Mouse (Mus musculus): ENCODE measurements around the gene Abcg4.

Abcg4 gene

DNA sequence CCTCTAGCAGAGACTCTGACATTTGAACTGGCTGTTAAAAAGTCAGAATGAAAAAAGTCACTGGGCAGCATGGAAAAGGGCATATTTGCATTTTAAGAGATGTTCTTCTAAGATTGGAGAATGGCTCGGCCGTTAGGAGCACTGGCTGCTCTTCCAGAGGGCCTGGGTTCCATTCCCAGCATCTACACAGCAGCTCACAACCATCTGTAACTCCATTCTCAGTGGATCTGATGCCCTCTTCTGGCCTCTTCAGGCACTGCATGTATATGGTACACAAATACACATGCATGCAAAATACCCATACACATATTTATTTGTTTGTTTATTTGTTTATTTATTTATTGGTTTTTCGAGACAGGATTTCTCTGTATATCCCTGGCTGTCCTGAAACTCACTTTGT is 19.3 kb downstream of the Abcg4 start:
- DNase-seq = peak; percentile 73

DNA sequence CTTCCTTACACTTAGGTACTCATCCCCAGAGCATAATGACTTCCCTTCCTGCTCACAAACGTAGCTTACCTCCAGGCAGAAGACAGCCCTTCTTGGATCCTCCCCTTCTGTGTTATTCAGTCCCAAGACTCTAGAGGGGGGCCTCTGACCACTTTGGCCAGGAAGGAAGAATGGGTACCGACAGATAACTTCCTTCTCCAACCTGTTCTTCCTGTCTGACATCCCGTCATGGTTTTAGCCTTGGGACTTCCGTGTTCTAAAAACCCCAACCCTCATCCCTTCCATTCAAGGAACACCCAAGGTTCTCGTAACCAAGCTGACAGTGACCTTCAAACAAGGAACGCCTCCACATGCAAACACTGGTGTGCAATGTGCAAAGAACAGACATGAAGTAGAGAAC is 20.0 kb downstream of the Abcg4 start, which contains the start of gene Nlrx1:
TSS of gene Nlrx1 (minus strand) at position 168 of the 400 bp plus-strand sequence.
- peak; percentile 55 for DNase-seq

DNA sequence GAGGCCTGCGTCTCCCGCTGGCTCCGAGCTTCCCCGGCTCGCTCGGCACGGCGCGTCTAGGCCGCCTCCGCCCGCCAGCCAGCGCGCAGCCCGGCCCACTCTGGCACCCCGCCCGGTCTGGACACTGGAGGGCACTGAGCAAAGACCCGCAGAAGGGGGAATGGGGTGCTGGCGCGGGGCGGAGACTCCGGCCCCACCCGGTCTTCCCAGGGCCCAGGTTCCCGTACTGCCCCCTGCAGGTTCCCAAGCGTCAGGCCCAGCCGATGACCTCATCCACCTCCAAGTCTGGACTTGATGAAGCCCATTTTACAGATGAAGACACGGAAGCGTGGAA is 20.4 kb downstream of the Abcg4 start:
- peak; percentile 93 for DNase-seq

DNA sequence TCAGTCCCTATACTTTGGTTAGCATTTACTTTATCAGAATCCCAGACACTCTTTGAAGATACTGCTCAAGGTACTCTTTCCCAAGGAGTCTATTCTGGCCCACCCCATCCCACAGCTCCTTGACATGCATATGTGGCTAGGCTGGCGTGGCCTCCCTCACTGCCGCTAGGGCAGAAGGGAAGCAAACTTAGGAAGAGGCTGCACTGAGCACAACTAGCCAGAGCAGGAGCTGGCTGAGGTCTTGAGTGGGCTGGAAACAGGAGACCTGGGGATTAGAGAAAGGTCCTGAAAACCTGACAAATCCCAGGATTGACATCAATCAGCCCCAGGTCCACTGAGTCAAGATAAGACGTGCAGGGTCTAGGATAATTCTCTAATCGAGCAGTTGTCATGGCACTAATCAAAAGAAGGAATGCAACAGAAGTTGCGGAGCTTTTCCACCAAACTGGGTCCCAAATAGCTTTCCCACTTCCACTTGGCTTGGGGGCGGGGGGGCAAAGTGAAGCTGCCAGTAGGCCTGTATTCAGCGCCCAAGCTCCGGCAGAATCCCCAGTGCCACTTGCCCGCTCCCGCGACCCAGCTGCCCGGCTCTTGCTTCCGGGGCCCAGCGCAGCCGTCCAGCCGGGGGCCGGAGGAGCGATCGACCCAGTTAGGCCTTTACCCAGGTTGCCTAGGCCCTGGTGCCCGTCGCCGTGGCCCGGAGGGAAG is 20.9 kb downstream of the Abcg4 start:
- peak; percentile 39 for DNase-seq

DNA sequence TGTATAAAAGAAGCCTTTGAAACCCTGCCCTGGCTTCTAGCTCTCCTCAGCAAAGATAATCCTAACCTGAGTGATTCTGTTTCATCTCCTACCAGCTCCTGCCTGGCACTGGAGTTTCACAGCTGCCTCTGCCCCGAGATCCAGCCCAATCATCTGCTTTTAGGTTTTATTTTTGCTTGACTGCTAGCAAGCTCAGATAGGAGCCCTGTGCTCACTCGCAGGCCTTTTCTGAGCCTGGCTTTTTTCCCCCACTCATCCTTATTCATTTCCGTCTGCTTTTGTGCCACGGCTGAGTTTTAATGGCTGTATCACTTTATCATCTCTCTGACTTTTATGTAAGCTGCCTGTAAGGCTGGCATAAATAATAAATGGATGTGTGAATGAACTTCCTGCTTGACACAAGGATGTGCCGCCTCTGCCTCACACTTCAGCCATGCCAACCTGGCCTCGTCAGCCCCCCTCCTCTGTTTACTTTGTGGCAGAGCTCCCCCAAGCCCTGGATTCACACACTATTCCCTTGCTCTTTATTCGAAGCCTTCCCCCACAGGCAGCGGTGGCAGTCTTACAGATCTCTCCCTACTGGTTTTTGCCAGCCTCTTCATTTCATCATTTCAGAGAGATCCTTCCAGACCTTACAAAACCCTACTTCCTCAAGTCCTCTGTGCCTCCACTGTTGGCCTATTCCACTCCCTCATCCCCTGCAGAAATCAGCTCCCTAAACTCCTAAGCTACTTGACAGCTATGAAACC is 21.8 kb downstream of the Abcg4 start:
- DNase-seq = peak; percentile 17

DNA sequence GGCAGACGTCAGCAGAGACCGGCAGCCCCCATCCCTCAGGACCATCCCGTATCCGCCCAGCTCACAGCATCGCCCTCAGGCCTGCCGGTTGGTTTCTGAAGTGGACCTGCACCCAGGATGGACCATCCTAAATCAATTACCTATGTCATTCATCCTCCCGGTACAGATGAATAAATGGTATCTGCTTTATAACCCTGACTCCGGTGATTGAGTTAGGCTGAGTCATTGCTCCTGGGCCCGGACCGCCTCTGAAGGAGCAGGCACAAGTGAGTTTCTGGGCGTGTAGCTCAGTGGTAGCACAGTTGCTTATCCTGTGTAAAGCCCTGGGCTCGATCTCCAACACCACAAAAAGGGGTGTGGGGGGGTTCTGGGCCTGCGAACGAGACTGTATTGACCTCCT is 27.0 kb downstream of the Abcg4 start:
- no peak for DNase-seq

DNA sequence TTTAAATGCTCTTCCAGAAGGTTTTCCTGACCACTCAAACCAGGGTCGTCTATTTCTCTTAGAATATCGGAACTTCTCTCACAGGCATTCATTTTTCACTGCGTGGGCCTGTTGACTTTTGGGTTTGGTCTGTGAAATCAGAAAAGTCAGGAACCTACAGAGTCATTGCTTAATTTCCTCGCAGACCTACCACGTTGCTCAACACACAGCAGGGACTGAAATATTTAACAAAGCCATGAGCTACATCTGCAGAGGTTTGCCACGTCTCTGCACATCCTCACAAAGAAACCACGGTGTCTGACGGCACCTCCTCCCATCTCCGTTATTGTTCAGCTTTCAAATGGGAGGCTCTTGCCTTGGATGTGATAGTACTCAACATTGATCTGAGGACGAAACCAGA is 29.4 kb downstream of the Abcg4 start:
- DNase-seq = peak; percentile 44

DNA sequence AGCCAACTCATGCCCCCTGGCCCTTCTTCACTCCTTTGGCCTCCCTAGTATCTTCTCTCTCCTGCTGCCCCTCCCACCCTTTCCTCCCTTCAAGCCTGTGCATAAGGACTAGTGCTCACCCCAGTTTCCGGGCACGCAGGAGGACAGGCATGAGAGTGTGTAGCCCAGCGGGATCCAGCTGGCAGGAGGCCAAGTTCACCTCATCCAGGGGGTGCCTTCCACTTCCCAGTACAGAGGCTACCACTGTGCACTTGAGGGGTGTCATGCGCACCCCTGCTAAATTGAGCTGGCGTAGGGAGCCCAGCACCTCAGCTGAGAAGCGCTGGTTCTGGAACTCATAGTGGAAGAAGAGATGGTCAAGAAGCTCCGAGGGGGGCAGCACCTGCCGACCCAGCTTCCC is 32.2 kb downstream of the Abcg4 start:
- DNase-seq = no peak

DNA sequence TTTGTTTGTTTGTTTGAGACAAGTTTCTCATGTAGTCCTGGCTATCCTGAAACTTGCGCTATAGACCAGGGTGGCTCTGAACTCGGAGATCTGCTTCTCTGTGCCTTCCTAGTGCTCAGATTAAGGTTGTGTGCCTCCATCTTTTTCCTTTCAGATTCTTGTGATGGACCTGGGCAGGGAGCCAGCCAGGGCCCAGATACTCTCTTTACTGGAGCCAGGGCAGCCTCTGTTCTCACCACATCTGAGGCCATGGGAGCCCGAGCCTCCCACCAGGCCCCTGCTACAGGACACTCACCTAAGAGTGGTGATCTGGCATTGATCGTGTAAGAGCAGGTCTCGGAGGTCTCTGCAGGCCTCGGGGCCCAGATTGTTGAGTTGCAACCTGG is 33.3 kb downstream of the Abcg4 start:
- no peak for DNase-seq

DNA sequence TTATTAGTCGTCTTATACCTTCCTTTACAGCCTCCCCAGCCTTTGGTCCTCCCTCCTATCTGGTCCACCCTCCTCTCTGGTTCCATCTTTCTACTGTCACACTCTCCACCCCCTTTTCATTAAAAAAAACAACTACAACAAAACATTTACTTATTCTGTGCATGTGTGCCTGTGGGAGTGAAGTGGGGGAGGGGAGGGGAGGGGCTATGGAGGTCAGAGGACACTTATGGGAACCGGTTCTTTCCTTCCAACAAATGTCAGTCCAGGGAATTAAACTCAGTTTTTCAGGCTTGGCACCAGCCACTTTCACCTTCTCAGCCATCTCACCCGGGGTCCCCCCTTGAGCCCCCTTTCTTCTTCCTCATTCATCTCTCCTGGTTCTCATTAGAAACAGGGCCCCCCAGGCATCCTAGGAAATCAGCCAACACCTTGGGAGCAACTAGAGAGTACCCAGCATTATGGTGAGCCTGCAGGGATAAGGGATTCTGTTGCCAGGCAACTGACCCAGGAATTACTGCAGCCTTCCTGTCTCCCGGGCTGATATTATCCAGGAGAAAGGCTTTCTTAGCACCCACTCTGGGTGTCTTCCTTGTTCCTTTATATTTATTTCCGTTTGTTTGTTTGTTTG is 33.8 kb downstream of the Abcg4 start:
- DNase-seq = no peak

DNA sequence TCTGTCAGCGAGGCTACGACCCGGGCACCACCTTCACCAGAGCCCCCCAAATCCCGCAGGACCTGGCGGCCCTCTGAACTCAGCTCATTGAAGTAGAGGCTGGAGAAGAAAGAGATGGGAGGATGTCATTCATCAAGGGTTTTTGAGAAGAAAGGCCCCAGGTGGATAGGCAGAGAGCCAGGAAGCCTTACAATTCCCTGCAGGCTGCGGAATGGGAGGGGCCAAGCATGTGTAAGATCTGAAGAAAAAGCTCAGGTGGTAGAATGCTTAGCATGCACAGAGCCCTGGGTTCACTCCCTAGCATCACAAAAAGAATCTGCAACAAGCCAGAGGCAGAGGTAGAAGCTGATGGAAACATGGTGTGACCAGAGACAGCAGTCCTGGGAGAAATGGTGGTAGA is 35.0 kb downstream of the Abcg4 start:
- no peak for DNase-seq

DNA sequence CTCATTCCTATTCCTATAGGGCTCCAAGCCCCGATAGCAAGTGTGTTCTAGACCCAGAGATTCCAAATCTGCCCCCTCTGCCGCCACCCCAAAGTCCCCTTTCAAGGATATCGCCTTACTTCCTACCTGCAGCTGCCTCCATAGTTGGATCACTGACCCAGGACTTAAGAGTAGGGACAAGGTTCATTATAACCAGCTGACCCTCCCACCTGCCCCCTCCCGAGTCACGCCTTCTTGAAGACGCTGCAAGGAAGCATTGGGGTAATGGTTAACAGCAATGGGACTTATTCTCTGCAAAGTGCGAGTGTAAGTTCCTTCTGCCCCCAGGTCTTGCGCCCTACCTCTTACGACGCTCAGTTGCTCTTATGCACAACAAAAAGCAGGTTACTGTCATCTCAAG is 37.1 kb downstream of the Abcg4 start, which contains the start of gene Pdzd3:
TSS of gene Pdzd3 (minus strand) at position 158 of the 400 bp plus-strand sequence.
- no peak for DNase-seq

DNA sequence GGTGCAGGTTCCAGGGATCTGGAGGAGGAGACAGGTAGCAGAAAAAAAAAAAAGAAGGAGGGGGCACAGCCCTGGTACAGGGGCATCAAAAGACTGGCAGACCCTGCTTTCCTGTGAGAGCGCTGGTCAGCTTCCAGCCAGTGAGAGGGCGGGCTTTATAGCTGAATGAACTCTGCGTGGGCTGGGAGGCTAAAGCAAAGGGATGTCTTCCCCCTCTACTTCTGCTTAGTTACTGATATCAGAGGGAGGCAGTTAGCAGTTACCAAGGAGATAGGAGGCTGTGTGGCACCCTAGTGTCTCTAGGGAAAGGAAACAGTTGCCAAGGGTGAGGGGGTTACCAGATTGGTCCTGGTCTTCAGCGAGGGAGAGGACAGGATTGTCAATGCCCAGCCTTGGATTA is 38.0 kb downstream of the Abcg4 start:
- no peak for DNase-seq

DNA sequence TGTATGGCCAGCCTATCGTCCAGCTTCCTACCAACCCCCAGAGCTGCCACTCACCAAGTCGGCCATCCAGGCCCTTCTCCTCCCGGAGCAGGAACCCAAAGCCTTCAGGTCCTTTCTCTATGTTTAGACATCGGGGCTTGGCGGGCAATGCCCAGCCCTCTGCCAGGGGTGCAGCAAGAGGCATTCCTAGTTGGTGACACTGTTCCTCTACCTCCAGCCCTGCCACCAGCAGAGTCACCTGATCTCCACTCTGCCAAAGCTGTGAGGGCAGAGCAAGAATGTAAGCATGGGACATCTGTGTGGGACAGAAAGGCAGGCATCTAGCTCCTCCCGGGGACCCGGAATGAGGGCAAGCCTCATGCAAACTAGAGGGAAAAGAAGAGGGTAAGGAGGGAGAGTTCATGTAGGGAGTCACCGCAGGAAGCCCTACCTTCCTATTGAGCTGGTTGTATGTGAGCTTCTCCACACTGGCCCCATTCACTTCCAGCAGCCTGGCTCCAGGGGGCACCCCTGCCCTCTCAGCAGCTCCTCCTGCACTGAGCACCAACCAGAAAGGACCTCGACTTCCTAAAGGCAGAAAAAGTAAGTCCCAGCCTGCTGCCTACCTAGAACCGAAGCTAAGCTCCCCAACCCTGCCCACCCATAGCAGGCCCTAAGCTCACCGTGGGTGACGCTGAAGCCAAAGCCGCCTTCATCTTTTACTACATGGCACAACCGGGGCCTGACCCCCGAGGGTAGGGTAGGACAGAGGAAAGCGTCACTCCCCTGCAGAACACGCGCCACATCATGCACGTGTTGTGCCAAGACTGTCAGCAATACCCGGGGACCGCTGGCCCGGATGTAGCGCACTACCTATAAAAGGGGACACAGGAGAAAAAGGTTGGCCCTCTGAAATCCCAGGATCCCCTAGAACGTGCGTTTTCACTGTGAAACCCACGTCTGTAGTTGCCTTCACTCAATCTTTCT is 39.0 kb downstream of the Abcg4 start:
- DNase-seq = peak; percentile 80

DNA sequence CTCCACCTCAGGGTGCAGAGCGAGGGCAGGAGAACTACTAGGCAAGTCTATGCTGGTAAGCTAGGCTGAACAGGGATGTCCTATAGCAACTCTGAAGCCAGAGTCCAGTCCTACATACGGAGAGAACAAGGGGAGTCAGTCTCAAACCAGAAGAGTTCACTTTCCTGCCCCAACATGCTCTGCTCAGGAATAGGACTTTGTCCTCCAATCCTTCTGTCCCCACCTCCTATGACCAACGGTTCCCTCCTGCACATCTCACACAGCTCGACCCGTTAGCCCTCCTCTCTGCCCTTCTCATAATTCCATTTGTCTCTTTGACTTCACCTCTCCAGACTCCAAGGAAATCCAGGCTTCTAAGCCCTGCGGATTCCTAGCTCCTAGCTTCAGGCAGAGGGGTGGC is 40.5 kb downstream of the Abcg4 start:
- DNase-seq = no peak

DNA sequence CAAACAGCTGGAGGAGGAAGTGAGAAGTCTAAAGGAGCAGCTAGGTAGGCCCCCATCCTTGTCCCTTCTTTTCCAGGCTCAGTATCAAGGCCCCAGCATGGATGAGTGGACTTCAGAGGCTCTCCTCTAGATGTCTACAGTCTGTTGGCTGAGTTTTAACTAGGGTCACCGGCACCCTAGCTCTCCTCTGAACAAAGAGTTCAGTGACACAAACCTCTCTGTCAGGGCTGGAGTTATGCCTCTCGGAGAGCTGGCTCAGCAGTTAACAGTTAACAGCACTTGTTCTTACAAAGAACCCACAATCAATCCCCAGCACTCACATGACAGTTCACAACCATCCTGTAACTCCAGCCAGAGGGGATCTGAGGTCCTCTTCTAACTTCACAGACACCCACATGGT is 44.8 kb downstream of the Abcg4 start:
- DNase-seq = no peak

DNA sequence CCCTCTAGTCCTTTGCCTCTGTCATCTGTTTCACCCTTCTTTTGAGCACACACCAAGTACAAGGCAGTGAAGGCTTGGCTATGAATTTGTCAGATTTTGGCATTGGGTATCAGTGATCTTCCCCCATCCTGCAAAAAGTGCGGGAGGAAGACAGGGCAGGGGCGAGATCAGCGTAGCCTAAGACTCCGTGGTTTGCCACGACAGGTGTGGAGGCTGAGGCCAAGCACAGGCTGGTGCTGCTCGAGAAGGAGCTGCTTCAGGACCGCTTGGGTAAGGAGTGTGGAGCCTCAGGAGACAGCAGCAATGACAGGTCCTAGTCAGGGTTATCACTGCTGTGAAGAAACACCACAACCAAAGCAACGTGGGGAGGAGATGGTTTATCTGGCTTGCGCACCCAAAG is 47.0 kb downstream of the Abcg4 start:
- no peak for DNase-seq

DNA sequence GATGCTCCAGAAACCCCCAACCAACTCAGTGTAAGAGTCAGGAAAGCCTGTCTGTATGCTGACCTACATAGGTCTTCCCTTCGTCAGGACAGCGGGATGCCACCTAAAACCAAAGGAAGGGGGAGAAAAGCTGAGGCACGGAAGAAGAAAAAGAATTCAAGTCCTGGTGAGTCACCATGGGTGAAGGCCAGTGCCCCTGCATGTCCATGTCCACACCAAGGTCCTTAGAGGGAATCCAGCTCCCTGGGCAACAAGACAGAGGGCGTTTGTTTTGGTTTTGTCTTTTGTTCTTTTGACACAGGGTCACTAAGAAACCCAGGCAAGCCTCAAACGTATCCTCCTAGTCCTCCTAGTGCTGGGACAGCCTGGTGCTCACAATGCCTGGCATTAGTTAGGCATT is 47.5 kb downstream of the Abcg4 start:
- DNase-seq = peak; percentile 10

DNA sequence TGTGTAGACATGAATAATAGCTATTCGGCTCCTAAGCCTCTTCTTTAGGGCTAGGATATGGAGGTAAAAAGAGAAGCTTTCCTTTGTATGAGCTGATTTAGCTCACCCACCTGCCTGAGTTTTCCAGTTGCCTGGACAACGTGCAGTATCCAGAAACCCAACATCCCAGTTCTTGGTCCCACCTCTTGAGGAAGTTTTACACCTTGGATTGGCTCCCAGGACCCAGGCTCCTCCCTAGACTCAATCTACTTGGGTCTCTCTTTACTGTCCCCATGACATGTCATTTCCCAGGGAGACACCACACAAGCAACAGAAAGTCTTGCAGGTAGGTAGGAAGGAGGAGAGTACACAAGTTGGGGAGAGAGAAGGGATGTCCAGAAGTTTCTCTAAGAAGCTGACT is 48.0 kb downstream of the Abcg4 start, which contains the start of gene Ccdc153:
TSS of gene Ccdc153 (plus strand) at position 278 of the 400 bp plus-strand sequence.
- DNase-seq = no peak

DNA sequence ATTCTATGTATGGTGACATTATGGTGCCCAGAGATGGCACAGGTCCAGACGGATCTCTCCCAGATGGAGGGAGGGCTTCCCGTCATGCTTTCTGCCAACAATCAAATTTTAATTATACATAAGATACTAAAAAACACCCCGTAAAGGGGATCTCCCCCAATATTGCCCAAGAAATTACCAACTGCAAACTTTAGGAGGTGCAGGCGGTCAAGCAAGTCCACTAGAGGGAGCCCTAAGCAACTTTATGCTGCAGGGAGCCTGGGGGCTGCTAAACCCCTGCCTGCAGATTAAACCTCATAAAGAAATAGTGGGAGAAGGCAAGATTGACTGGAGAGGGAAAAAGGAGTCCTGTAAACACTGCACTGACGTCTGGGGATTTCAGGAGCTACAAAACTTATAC is 49.0 kb downstream of the Abcg4 start:
- peak; percentile 73 for DNase-seq

DNA sequence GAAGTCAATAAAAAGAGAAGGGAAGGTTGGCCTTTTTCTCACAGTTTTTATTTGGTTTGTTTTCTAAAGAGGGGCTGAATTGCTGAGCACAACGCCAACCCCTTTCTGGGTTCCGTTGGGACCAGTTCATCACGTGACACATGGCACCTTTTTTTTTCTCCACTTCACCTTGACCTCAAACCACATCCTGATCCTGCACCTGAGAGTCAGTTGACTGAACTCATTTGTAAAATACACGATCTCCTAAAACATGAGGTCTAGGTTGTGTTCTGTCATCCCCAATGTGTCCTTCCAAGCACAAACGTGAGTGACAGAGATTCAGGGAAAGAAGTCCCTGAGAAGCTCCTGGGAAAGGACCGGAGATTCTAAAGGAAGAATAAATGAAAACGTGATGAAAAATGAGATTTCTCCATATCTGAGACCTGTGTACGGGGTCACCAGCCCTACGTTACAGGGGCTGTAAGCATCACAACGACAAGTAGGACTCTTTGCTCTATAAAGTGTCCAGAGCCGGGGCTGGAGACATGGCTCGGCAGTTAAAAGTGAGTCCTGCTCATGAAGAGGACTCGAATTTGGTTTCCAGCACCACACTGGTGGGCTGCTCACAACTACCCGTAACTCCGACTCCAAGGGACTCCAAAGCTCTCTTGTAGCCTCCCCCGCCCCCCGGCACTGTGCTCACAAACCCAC is 49.8 kb downstream of the Abcg4 start:
- DNase-seq = no peak

DNA sequence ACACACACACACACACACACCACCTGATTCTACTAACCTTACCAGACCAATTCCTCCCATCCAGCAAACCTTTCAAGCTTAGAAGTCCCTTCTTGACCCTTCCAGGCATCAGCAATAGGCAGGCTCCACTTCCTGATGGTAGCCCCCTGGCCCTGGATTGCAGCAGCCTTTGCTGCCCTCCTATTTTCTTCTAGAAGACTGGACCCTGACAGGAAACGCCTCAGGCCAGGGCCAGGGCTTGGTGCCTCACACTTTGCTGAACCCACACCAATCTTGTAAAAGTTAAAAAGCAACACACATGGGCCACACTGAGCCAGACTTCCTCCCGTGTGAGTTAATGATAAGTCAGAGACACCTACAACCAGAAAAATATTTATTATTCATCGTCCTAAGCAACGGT is 51.3 kb downstream of the Abcg4 start:
- no peak for DNase-seq

All from lung, postnatal 36 days (tissue).